Mouse (Mus musculus): ENCODE measurements at regions not wholly inside any gene's neighbourhood (a gene's known extent, or its start where the extent isn't known, plus 50 kb on each side); places are given as distances from the start of the nearest gene placed in this dataset.

- no peak for DNase-seq
These were observed 56.7 kb upstream of the Igsf9b start for GRCm38 (mm10) chr9:27242325-27242724.

GRCm38 (mm10) chr9:27240926-27241325 is 58.1 kb upstream of the Igsf9b start:
- DNase-seq: no peak

GRCm38 (mm10) chr9:27240491-27240890 is 58.5 kb upstream of the Igsf9b start:
- DNase-seq: no peak

GRCm38 (mm10) chr9:27232692-27233091 is 66.3 kb upstream of the Igsf9b start:
- no peak for DNase-seq

GRCm38 (mm10) chr9:27227458-27227857 is 71.5 kb upstream of the Igsf9b start:
- no peak for DNase-seq

GRCm38 (mm10) chr9:27221183-27221582 is 66.0 kb upstream of the Jam3 start:
- DNase-seq: no peak

GRCm38 (mm10) chr9:27216024-27216423 is 60.8 kb upstream of the Jam3 start:
- DNase-seq: no peak

- DNase-seq: peak; percentile 56
These were observed 58.8 kb upstream of the Jam3 start for GRCm38 (mm10) chr9:27214023-27214422.

- DNase-seq: no peak
These were observed 53.6 kb upstream of the Jam3 start for GRCm38 (mm10) chr9:27208840-27209239.
